Mouse (Mus musculus) cerebellum, adult 2 months (tissue): Measurements from ENCODE around the gene Olfr1410. TPM values are rescaled to one million over a fixed set of nuclear protein-coding genes. Genes with fewer than 3 reads are reported as not detected.

Experiments used
- DNase-seq, 2 experiments: peaks; one replicate each; pipeline ENCODE4 v3.0.0; 2021
- H3K27ac ChIP-seq: fragments of 200-500 bp; 2 replicates; pipeline ENCODE4 v1.5.1; 2012; ENCODE audit warnings: low read length, control low read depth, inconsistent platforms; ENCODE audit not compliant: insufficient read depth
- H3K27me3 ChIP-seq: fragments of 200-500 bp; 2 replicates; pipeline ENCODE4 v1.6.1; 2012; ENCODE audit warnings: inconsistent platforms, mild to moderate bottlenecking, low read length, moderate library complexity; ENCODE audit not compliant: control insufficient read depth, insufficient read depth
- H3K4me1 ChIP-seq: fragments of 200-500 bp; 2 replicates; pipeline ENCODE4 v1.6.1; 2011; ENCODE audit warnings: low read length; ENCODE audit not compliant: control insufficient read depth, insufficient read depth
- H3K4me3 ChIP-seq: fragments of 200-500 bp; replicated peaks from 2 replicates; pipeline ENCODE3; 2011; ENCODE audit warnings: mild to moderate bottlenecking, low read depth, low read length, control low read depth; ENCODE audit not compliant: insufficient read depth
- CTCF ChIP-seq: fragments of 200-500 bp; IDR thresholded peaks from 2 replicates; pipeline ENCODE4 v1.5.1; 2011; ENCODE audit warnings: low read depth, mild to moderate bottlenecking, control low read depth, low read length, moderate library complexity, borderline replicate concordance; ENCODE audit not compliant: insufficient read depth
- POLR2A ChIP-seq: fragments of 200-500 bp; IDR thresholded peaks from 2 replicates; pipeline ENCODE4 v1.6.1; 2011; ENCODE audit warnings: low read length, control low read depth, borderline replicate concordance; ENCODE audit not compliant: insufficient read depth
- WGBS: fragments of 180-500 bp; shearing (Covaris S2); methylation state at CpG from one replicate; pipeline ENCODE4 v1.1.7; 2018; 5-methylcytosine and 5-hydroxymethylcytosine counted together
- polyA plus RNA-seq: library from polyadenylated mRNA; depleted of rRNA; stranded (reverse); fragments of >200 nt; gene quantifications from 2 replicates; pipeline ENCODE4 v1.2.3, GENCODE M21; 2012; rRNA removed

Gene Olfr1410
- polyA plus RNA-seq, 1 experiment: not detected

- WGBS: 96% methylated on average over 3 of the region's 3 CpGs
- DNase-seq: no peak
- no peak overlapping the region for H3K4me3 ChIP-seq
- no peak overlapping the region for H3K27ac ChIP-seq
- H3K27me3 ChIP-seq: no peaks in the 10 kb centered on the region
- H3K4me1 ChIP-seq: peaks cover 12% of the 10 kb centered on the region; the same call in 1 of the 2 replicates
- TF ChIP-seq POLR2A: no peak
- no peak for TF ChIP-seq CTCF
Measured at GRCm38 (mm10) chr1:92653179-92653578, 47.6 kb downstream of the Olfr1410 start.

GRCm38 (mm10) chr1:92654676-92655075, 49.1 kb downstream of the Olfr1410 start:
- Histone ChIP-seq H3K27me3 (no peaks in the 10 kb centered on the region), H3K27ac (no peak overlapping the region), H3K4me3 (no peak overlapping the region), H3K4me1 (peaks cover 7% of the 10 kb centered on the region; the same call in 1 of the 2 replicates)
- no peak for DNase-seq
- no peak for TF ChIP-seq POLR2A
- TF ChIP-seq CTCF: no peak
- 37% methylated on average over 2 of the region's 2 CpGs for WGBS

- Histone ChIP-seq H3K4me3 (no peak overlapping the region), H3K27ac (no peak overlapping the region), H3K4me1 (no peaks in the 10 kb centered on the region; the same call in 1 of the 2 replicates), H3K27me3 (no peaks in the 10 kb centered on the region)
- TF ChIP-seq POLR2A (no peak), CTCF (no peak)
- WGBS: 61% methylated on average over 11 of the region's 11 CpGs
- no peak for DNase-seq
Measured at GRCm38 (mm10) chr1:92657025-92657820, 51.6 kb downstream of the Olfr1410 start.

GRCm38 (mm10) chr1:92659392-92659791, 53.8 kb downstream of the Olfr1410 start:
- Histone ChIP-seq H3K27ac (no peak overlapping the region), H3K27me3 (no peaks in the 10 kb centered on the region), H3K4me3 (no peak overlapping the region), H3K4me1 (no peaks in the 10 kb centered on the region)
- no peak for DNase-seq
- TF ChIP-seq POLR2A: no peak
- no peak for TF ChIP-seq CTCF
- 61% methylated on average over 5 of the region's 5 CpGs for WGBS

Other genes with a start within 250 kb of the Olfr1410 start
- 226 and 229 TPM in 2 replicates for gene Ndufa10, start 131.9 kb upstream of the Olfr1410 start, polyA plus RNA-seq
- not detected in 2 replicates for gene Olfr1416, start 120.7 kb upstream of the Olfr1410 start, polyA plus RNA-seq
- not detected in 2 replicates for gene Olfr1415, start 109.7 kb upstream of the Olfr1410 start, polyA plus RNA-seq
- not detected in 2 replicates for gene Olfr1414, start 87.1 kb upstream of the Olfr1410 start, polyA plus RNA-seq
- not detected in 2 replicates for gene Olfr1413, start 34.5 kb upstream of the Olfr1410 start, polyA plus RNA-seq
- gene Olfr1412, start 20.0 kb upstream of the Olfr1410 start, polyA plus RNA-seq: not detected in 2 replicates
- gene Olfr1411, start 11.4 kb upstream of the Olfr1410 start, polyA plus RNA-seq: not detected in 2 replicates
- not detected in 2 replicates for gene Olfr12, start 12.0 kb downstream of the Olfr1410 start, polyA plus RNA-seq
- gene Cops9, start 36.2 kb downstream of the Olfr1410 start, polyA plus RNA-seq: 374 and 414 TPM in 2 replicates
- gene Otos, start 43.1 kb downstream of the Olfr1410 start, polyA plus RNA-seq: 0.07 and 0.13 TPM in 2 replicates
- 59.2 and 62.5 TPM in 2 replicates for gene Gpc1, start 225.9 kb downstream of the Olfr1410 start, polyA plus RNA-seq